Mouse (Mus musculus) ES-Bruce4 (cell line): ENCODE results near the gene Maml2. TPM values are rescaled to one million over a fixed set of nuclear protein-coding genes. Genes with fewer than 3 reads are reported as not detected.

Experiments
- H3K27ac ChIP-seq: 2 replicates; pipeline ENCODE4 v1.5.1; 2012; ENCODE audit warnings: low read length, inconsistent platforms; ENCODE audit not compliant: insufficient read depth
- H3K27me3 ChIP-seq: 2 replicates; pipeline ENCODE4 v1.6.1; 2012; ENCODE audit warnings: mild to moderate bottlenecking, low read length, inconsistent platforms; ENCODE audit not compliant: control insufficient read depth, poor library complexity, insufficient read depth, severe bottlenecking
- H3K36me3 ChIP-seq: 2 replicates; pipeline ENCODE4 v1.6.1; 2012; ENCODE audit warnings: inconsistent platforms, mild to moderate bottlenecking, low read length, moderate library complexity; ENCODE audit not compliant: control insufficient read depth, poor library complexity, insufficient read depth, severe bottlenecking
- H3K4me1 ChIP-seq: one replicate; pipeline ENCODE4 v1.8.1; 2011; ENCODE audit warnings: low read length; ENCODE audit not compliant: control insufficient read depth, insufficient read depth
- H3K4me3 ChIP-seq: 2 replicates; pipeline ENCODE4 v1.5.1; 2011; ENCODE audit warnings: low read depth, mild to moderate bottlenecking, low read length
- H3K9ac ChIP-seq: 2 replicates; pipeline ENCODE4 v1.6.1; 2012; ENCODE audit warnings: low read depth, mild to moderate bottlenecking, inconsistent platforms; ENCODE audit not compliant: poor library complexity, severe bottlenecking
- H3K9me3 ChIP-seq: replicated peaks from 2 replicates; pipeline ENCODE4 v1.6.1; 2012; ENCODE audit warnings: mild to moderate bottlenecking, low read length, inconsistent platforms; ENCODE audit not compliant: control insufficient read depth, poor library complexity, insufficient read depth, severe bottlenecking
- CTCF ChIP-seq: IDR thresholded peaks from one replicate; pipeline ENCODE4 v1.8.1; 2011; ENCODE audit warnings: low read depth, low read length
- EP300 ChIP-seq: IDR thresholded peaks from 2 replicates; pipeline ENCODE4 v1.6.1; 2011; ENCODE audit warnings: low read depth, low read length; ENCODE audit not compliant: insufficient read depth
- POLR2A ChIP-seq: IDR thresholded peaks from one replicate; pipeline ENCODE4 v1.8.1; 2011; ENCODE audit warnings: low read length; ENCODE audit not compliant: insufficient read depth
- polyA plus RNA-seq: library from polyadenylated mRNA; stranded (reverse); fragments of >200 nt; gene quantifications from 2 replicates; pipeline ENCODE4 v1.2.4, GENCODE M21; 2011; ENCODE audit warnings: low read depth; ENCODE audit not compliant: missing spikeins, insufficient read depth, insufficient read length

The Maml2 gene
- polyA plus RNA-seq, 1 experiment = 1.4 TPM

DNA sequence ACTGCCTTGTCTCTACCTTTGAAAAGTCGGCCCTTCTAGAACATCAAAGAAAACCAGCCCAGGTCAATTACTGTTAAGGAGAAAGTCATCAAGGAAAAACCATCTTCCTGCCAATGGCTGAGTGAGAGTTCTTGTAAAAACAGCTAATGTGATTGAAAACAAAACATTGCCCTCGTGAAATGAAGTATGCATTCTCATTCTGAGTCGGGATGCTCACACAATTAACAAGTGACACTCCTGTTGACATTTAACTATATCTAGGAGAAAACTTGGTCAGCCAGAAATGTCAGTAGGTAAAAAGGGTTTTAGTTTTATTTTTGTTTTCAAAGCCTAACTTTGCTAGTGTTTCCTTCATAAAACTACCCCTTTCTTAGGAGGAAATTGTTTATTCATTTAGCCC, 341.9 kb downstream of the Maml2 start:
- Histone ChIP-seq H3K9ac (no peak overlapping the region), H3K27me3 (no peaks in the 10 kb centered on the region), H3K36me3 (no peaks in the 10 kb centered on the region), H3K4me1 (no peaks in the 10 kb centered on the region), H3K9me3 (no peaks in the 10 kb centered on the region), H3K4me3 (no peak overlapping the region), H3K27ac (no peak overlapping the region)
- TF ChIP-seq POLR2A (no peak), EP300 (no peak), CTCF (no peak)

DNA sequence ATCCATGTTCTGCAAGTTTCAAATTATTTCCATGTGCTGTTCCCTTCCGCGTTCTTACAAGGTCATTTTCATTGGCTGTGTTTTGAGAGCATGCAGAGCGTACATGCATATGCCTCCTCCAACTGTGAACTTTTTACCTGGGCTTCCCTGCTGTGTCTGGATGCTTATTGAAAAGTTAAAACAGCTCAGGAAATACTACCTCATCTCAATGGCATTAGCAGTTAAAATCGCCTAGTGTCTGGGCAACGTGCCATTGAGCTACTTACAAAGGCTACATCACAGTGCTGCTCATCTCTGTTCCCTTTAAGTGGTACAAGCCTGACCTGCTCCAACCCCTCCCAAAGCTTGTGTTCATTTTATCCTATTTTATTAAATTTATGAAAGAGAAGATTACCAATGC, 347.4 kb downstream of the Maml2 start:
- Histone ChIP-seq H3K9ac (no peak overlapping the region), H3K27me3 (no peaks in the 10 kb centered on the region), H3K9me3 (no peaks in the 10 kb centered on the region), H3K4me1 (no peaks in the 10 kb centered on the region), H3K27ac (no peak overlapping the region), H3K36me3 (no peaks in the 10 kb centered on the region), H3K4me3 (no peak overlapping the region)
- TF ChIP-seq POLR2A (no peak), CTCF (no peak), EP300 (no peak)

DNA sequence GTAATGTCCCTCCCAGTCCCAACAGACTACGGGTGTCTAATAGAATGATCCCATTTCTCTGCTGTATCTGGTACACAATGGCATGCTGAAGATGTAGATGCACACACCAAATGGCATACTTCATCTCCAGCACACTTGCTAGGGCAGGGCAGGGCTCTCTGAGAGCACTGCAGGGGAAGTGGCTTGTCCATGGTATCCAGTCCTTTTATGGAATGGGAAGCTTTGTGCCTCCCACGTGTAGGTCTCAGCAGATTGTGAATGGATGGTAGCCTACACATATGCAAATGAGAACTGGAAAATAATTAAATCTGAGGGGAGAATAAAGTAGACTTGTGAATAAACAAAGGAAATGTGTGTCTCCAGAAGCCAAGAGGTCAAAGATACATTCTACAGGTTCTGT, 353.3 kb downstream of the Maml2 start:
- Histone ChIP-seq H3K9me3 (no peaks in the 10 kb centered on the region), H3K9ac (no peak overlapping the region), H3K4me1 (no peaks in the 10 kb centered on the region), H3K4me3 (no peak overlapping the region), H3K27ac (no peak overlapping the region), H3K36me3 (no peaks in the 10 kb centered on the region), H3K27me3 (no peaks in the 10 kb centered on the region)
- TF ChIP-seq CTCF (no peak), POLR2A (no peak), EP300 (no peak)

DNA sequence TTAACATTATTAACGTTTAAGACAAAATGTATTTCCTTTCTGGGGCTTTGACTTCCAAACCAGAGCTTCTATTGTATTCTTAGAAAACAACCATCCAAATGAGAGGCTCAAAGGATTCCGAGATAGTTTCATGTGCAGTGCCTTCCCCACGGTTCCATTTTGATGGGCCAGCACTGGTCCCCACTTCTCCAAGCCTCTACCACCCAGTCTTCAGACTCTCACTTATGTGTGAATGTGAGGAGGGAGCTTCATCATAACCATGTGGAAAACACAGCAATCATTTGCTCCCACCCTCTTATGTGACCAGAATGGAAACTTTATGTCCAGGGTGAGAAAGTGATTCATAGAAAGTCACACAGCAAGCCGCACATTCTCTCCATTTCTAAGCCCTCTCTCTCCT, 354.1 kb downstream of the Maml2 start:
- H3K4me3 ChIP-seq = no peak overlapping the region
- TF ChIP-seq POLR2A (no peak), EP300 (no peak)
- H3K9me3 ChIP-seq = no peaks in the 10 kb centered on the region
- H3K27ac ChIP-seq = no peak overlapping the region
- no peak overlapping the region for H3K9ac ChIP-seq
- H3K36me3 ChIP-seq = no peaks in the 10 kb centered on the region
- no peaks in the 10 kb centered on the region for H3K4me1 ChIP-seq
- H3K27me3 ChIP-seq = no peaks in the 10 kb centered on the region

DNA sequence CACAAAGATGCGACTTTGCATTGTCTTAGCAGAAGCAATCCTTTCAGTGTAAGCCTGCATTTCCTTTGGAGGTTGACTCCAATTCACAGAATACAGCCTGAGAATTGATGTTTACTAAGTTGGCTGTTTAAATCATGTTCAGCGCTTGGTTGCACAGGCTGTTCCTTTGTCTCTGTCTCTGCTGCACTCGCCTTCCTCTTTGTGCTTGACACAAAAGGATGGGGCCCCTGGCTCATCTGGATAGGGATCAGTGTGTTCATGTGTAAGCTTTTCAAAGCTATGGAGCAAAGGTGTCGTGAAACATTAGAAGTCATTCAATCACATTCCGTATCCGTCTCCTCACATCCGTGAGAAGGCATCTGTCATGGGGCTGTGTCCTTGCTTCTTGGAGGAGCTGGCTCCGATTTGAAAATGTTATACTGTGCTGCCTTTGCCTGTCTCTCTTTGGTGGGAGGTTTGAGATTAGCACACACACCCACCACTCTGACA, 354.7 kb downstream of the Maml2 start:
- H3K36me3 ChIP-seq = no peaks in the 10 kb centered on the region
- no peaks in the 10 kb centered on the region for H3K27me3 ChIP-seq
- H3K4me3 ChIP-seq = no peak overlapping the region
- TF ChIP-seq POLR2A (no peak), CTCF (no peak), EP300 (no peak)
- H3K9ac ChIP-seq = no peak overlapping the region
- H3K4me1 ChIP-seq = no peaks in the 10 kb centered on the region
- no peak overlapping the region for H3K27ac ChIP-seq
- H3K9me3 ChIP-seq = no peaks in the 10 kb centered on the region

DNA sequence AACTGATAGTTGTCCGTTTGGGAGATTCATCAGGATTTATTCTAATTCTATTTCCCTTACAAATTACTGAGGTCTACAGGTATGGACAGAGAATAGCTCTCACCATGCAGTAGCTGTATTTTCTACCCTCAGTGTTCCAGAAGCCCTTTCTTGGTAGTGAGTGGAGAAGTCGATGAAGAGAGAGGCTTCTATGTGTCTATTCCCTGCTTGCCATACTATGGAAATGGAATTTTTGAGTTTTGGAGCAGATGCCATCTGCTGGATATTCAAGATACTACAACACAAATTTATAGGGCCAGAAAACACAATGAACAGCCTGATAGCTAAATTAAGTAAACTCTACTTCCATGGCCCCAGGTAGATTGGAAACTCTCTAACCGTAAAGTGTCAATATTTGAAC, 355.2 kb downstream of the Maml2 start:
- Histone ChIP-seq H3K4me1 (no peaks in the 10 kb centered on the region), H3K4me3 (no peak overlapping the region), H3K27ac (no peak overlapping the region), H3K9me3 (no peaks in the 10 kb centered on the region), H3K9ac (no peak overlapping the region), H3K27me3 (no peaks in the 10 kb centered on the region), H3K36me3 (no peaks in the 10 kb centered on the region)
- no peak for TF ChIP-seq CTCF
- TF ChIP-seq EP300 = no peak
- no peak for TF ChIP-seq POLR2A
